Mouse (Mus musculus): ENCODE measurements around the gene Olfr311. TPM values are rescaled to one million over a fixed set of nuclear protein-coding genes. Genes with fewer than 3 reads are reported as not detected.

The Olfr311 gene
- polyA plus RNA-seq, 1 experiment from 2014 or later, result not detected

- TF ChIP-seq CTCF (IDR thresholded peaks at IDR 0.05) (peak; percentile 38), EP300 (IDR thresholded peaks at IDR 0.05) (no peak)
- Histone ChIP-seq H3K9ac (replicated peaks; ENCODE audit: low read depth) (peak within 1 kb of the TSS; percentile 59), H3K4me3 (ENCODE audit: low read depth, low read length) (peak within 1 kb of the TSS; percentile 63), H3K4me2 (replicated peaks; ENCODE audit: low read depth, low read length) (peak within 1 kb of the TSS; percentile 84), H3K27me3 (replicated peaks; ENCODE audit: insufficient read depth, low read length) (no peaks in the 10 kb centered on the region), H3K9me3 (ENCODE audit: low read length) (no peaks in the 10 kb centered on the region), H3K27ac (ENCODE audit: low read length) (peak within 1 kb of the TSS; percentile 62; the same call in 1 of the 2 replicates), H3K36me3 (ENCODE audit: insufficient read depth, low read length) (peaks cover 3% of the 10 kb centered on the region; the same call in 1 of the 2 replicates), H3K4me1 (ENCODE audit: insufficient read depth, low read depth, low read length) (peaks cover 8% of the 10 kb centered on the region; the same call in 1 of the 2 replicates)
- WGBS, result 2% methylated on average over 37 of the region's 37 CpGs
- peak; percentile 91 for ATAC-seq
- peak; percentile 82 for DNase-seq (ENCODE audit: low spot score)
These were observed 28.2 kb downstream of the Olfr311 start, which contains the start of gene 2810021J22Rik for GRCm38 (mm10) chr11:58867039-58867953. 2810021J22Rik (plus strand) TSS chr11:58867216.

- Histone ChIP-seq H3K4me1 (ENCODE audit: insufficient read depth, low read depth, low read length) (peaks cover 8% of the 10 kb centered on the region; the same call in 1 of the 2 replicates), H3K4me2 (replicated peaks; ENCODE audit: low read depth, low read length) (peak overlapping the region; percentile 84), H3K27me3 (replicated peaks; ENCODE audit: insufficient read depth, low read length) (no peaks in the 10 kb centered on the region), H3K36me3 (ENCODE audit: insufficient read depth, low read length) (peaks cover 3% of the 10 kb centered on the region; the same call in 1 of the 2 replicates), H3K27ac (ENCODE audit: low read length) (no peak overlapping the region), H3K4me3 (ENCODE audit: low read depth, low read length) (peak overlapping the region; percentile 63; the same call in 1 of the 2 replicates), H3K9me3 (ENCODE audit: low read length) (no peaks in the 10 kb centered on the region), H3K9ac (replicated peaks; ENCODE audit: low read depth) (no peak overlapping the region)
- ATAC-seq (no peak), DNase-seq (ENCODE audit: low spot score) (no peak)
- no peak for TF ChIP-seq CTCF (IDR thresholded peaks at IDR 0.05)
- TF ChIP-seq EP300 (IDR thresholded peaks at IDR 0.05), result no peak
- 83% methylated on average over 6 of the region's 6 CpGs for WGBS
These were observed 28.9 kb downstream of the Olfr311 start for GRCm38 (mm10) chr11:58867954-58868330.

GRCm38 (mm10) chr11:58870961-58871360 lies 31.9 kb downstream of the Olfr311 start:
- Histone ChIP-seq H3K4me1 (ENCODE audit: insufficient read depth, low read depth, low read length) (peaks cover 8% of the 10 kb centered on the region; the same call in 1 of the 2 replicates), H3K27ac (ENCODE audit: low read length) (no peak overlapping the region), H3K9ac (replicated peaks; ENCODE audit: low read depth) (no peak overlapping the region), H3K4me3 (ENCODE audit: low read depth, low read length) (no peak overlapping the region), H3K4me2 (replicated peaks; ENCODE audit: low read depth, low read length) (no peak overlapping the region), H3K36me3 (ENCODE audit: insufficient read depth, low read length) (peaks cover 3% of the 10 kb centered on the region; the same call in 1 of the 2 replicates), H3K27me3 (replicated peaks; ENCODE audit: insufficient read depth, low read length) (no peaks in the 10 kb centered on the region), H3K9me3 (ENCODE audit: low read length) (no peaks in the 10 kb centered on the region)
- DNase-seq (ENCODE audit: low spot score) (no peak), ATAC-seq (no peak)
- TF ChIP-seq EP300 (IDR thresholded peaks at IDR 0.05) (no peak), CTCF (IDR thresholded peaks at IDR 0.05) (no peak)
- 79% methylated on average over 4 of the region's 4 CpGs for WGBS

GRCm38 (mm10) chr11:58883756-58884155 lies 44.7 kb downstream of the Olfr311 start:
- DNase-seq (ENCODE audit: low spot score) (no peak), ATAC-seq (no peak)
- no peak overlapping the region for H3K9ac ChIP-seq (replicated peaks; ENCODE audit: low read depth)
- H3K36me3 ChIP-seq (ENCODE audit: insufficient read depth, low read length), result peaks cover 13% of the 10 kb centered on the region; the same call in 1 of the 2 replicates
- no peaks in the 10 kb centered on the region for H3K27me3 ChIP-seq (replicated peaks; ENCODE audit: insufficient read depth, low read length)
- H3K27ac ChIP-seq (ENCODE audit: low read length), result no peak overlapping the region
- H3K4me3 ChIP-seq (ENCODE audit: low read depth, low read length), result no peak overlapping the region
- TF ChIP-seq CTCF (IDR thresholded peaks at IDR 0.05) (no peak), EP300 (IDR thresholded peaks at IDR 0.05) (no peak)
- H3K4me2 ChIP-seq (replicated peaks; ENCODE audit: low read depth, low read length), result no peak overlapping the region
- WGBS, result 78% methylated on average over 8 of the region's 8 CpGs
- no peaks in the 10 kb centered on the region for H3K4me1 ChIP-seq (ENCODE audit: insufficient read depth, low read depth, low read length)
- no peaks in the 10 kb centered on the region for H3K9me3 ChIP-seq (ENCODE audit: low read length)

GRCm38 (mm10) chr11:58890511-58890910 lies 51.5 kb downstream of the Olfr311 start:
- no peak for TF ChIP-seq EP300 (IDR thresholded peaks at IDR 0.05)
- TF ChIP-seq CTCF (IDR thresholded peaks at IDR 0.05), result no peak
- Histone ChIP-seq H3K9me3 (ENCODE audit: low read length) (no peaks in the 10 kb centered on the region), H3K4me3 (ENCODE audit: low read depth, low read length) (no peak overlapping the region), H3K4me1 (ENCODE audit: insufficient read depth, low read depth, low read length) (no peaks in the 10 kb centered on the region), H3K27ac (ENCODE audit: low read length) (no peak overlapping the region), H3K4me2 (replicated peaks; ENCODE audit: low read depth, low read length) (no peak overlapping the region), H3K9ac (replicated peaks; ENCODE audit: low read depth) (no peak overlapping the region), H3K36me3 (ENCODE audit: insufficient read depth, low read length) (peaks cover 38% of the 10 kb centered on the region), H3K27me3 (replicated peaks; ENCODE audit: insufficient read depth, low read length) (no peaks in the 10 kb centered on the region)
- DNase-seq (ENCODE audit: low spot score), result no peak
- ATAC-seq, result no peak
- WGBS, result 79% methylated on average over 10 of the region's 10 CpGs

Other genes with a start within 250 kb of the Olfr311 start
- not detected in 2 replicates for gene Olfr324, start 244.1 kb upstream of the Olfr311 start, polyA plus RNA-seq (2015; fragmentation: Nextera tagmentation; extraction: Ambion mirVana)
- not detected in 2 replicates for gene 2210407C18Rik, start 223.2 kb upstream of the Olfr311 start, polyA plus RNA-seq (2015; fragmentation: Nextera tagmentation; extraction: Ambion mirVana)
- gene Olfr323, start 208.8 kb upstream of the Olfr311 start, polyA plus RNA-seq (2015; fragmentation: Nextera tagmentation; extraction: Ambion mirVana), result not detected in 2 replicates
- 0.08 and 0.20 TPM in 2 replicates for gene Trim58, start 198.8 kb upstream of the Olfr311 start, polyA plus RNA-seq (2015; fragmentation: Nextera tagmentation; extraction: Ambion mirVana)
- gene Olfr322, start 180.5 kb upstream of the Olfr311 start, polyA plus RNA-seq (2015; fragmentation: Nextera tagmentation; extraction: Ambion mirVana), result not detected in 2 replicates
- not detected in 2 replicates for gene Olfr320, start 158.2 kb upstream of the Olfr311 start, polyA plus RNA-seq (2015; fragmentation: Nextera tagmentation; extraction: Ambion mirVana)
- gene Olfr319, start 140.1 kb upstream of the Olfr311 start, polyA plus RNA-seq (2015; fragmentation: Nextera tagmentation; extraction: Ambion mirVana), result not detected in 2 replicates
- gene Olfr318, start 115.2 kb upstream of the Olfr311 start, polyA plus RNA-seq (2015; fragmentation: Nextera tagmentation; extraction: Ambion mirVana), result not detected in 2 replicates
- gene Olfr317, start 100.0 kb upstream of the Olfr311 start, polyA plus RNA-seq (2015; fragmentation: Nextera tagmentation; extraction: Ambion mirVana), result not detected in 2 replicates
- gene Olfr316, start 86.5 kb upstream of the Olfr311 start, polyA plus RNA-seq (2015; fragmentation: Nextera tagmentation; extraction: Ambion mirVana), result not detected in 2 replicates
- gene Olfr315, start 66.1 kb upstream of the Olfr311 start, polyA plus RNA-seq (2015; fragmentation: Nextera tagmentation; extraction: Ambion mirVana), result not detected in 2 replicates
- not detected in 2 replicates for gene Olfr314, start 56.3 kb upstream of the Olfr311 start, polyA plus RNA-seq (2015; fragmentation: Nextera tagmentation; extraction: Ambion mirVana)
- gene Fam183b, start 37.3 kb upstream of the Olfr311 start, polyA plus RNA-seq (2015; fragmentation: Nextera tagmentation; extraction: Ambion mirVana), result 31.4 and 36.1 TPM in 2 replicates
- gene Olfr313, start 24.3 kb upstream of the Olfr311 start, polyA plus RNA-seq (2015; fragmentation: Nextera tagmentation; extraction: Ambion mirVana), result not detected in 2 replicates
- not detected in 2 replicates for gene Olfr312, start 10.0 kb upstream of the Olfr311 start, polyA plus RNA-seq (2015; fragmentation: Nextera tagmentation; extraction: Ambion mirVana)
- gene Gm12258, start 7.9 kb downstream of the Olfr311 start, polyA plus RNA-seq (2015; fragmentation: Nextera tagmentation; extraction: Ambion mirVana), result 5.4 and 5.5 TPM in 2 replicates
- 3.2 and 4.0 TPM in 2 replicates for gene 2810021J22Rik, start 28.0 kb downstream of the Olfr311 start, polyA plus RNA-seq (2015; fragmentation: Nextera tagmentation; extraction: Ambion mirVana)
- gene Zfp39, start 65.0 kb downstream of the Olfr311 start, polyA plus RNA-seq (2015; fragmentation: Nextera tagmentation; extraction: Ambion mirVana), result 2.4 and 2.8 TPM in 2 replicates
- gene Btnl10, start 78.7 kb downstream of the Olfr311 start, polyA plus RNA-seq (2015; fragmentation: Nextera tagmentation; extraction: Ambion mirVana), result 0.05 and 0.12 TPM in 2 replicates
- gene Rnf187, start 99.7 kb downstream of the Olfr311 start, polyA plus RNA-seq (2015; fragmentation: Nextera tagmentation; extraction: Ambion mirVana), result 168 and 169 TPM in 2 replicates
- gene Hist3h2ba, start 109.7 kb downstream of the Olfr311 start, polyA plus RNA-seq (2015; fragmentation: Nextera tagmentation; extraction: Ambion mirVana), result 2.6 TPM in 2 replicates
- 21.6 and 28.6 TPM in 2 replicates for gene Hist3h2a, start 115.4 kb downstream of the Olfr311 start, polyA plus RNA-seq (2015; fragmentation: Nextera tagmentation; extraction: Ambion mirVana)
- 0.62 and 0.83 TPM in 2 replicates for gene Trim17, start 115.4 kb downstream of the Olfr311 start, polyA plus RNA-seq (2015; fragmentation: Nextera tagmentation; extraction: Ambion mirVana)
- gene Trim11, start 138.8 kb downstream of the Olfr311 start, polyA plus RNA-seq (2015; fragmentation: Nextera tagmentation; extraction: Ambion mirVana), result 19.1 and 20.2 TPM in 2 replicates